Mouse (Mus musculus): ENCODE measurements at regions not wholly inside any gene's neighbourhood (a gene's known extent, or its start where the extent isn't known, plus 50 kb on each side); places are given as distances from the start of the nearest gene placed in this dataset.
"Not testable (repeated sequence)": the region's sequence is repeated elsewhere in the genome, so short reads cannot be mapped to it uniquely, and the experiment has no call there.

DNA sequence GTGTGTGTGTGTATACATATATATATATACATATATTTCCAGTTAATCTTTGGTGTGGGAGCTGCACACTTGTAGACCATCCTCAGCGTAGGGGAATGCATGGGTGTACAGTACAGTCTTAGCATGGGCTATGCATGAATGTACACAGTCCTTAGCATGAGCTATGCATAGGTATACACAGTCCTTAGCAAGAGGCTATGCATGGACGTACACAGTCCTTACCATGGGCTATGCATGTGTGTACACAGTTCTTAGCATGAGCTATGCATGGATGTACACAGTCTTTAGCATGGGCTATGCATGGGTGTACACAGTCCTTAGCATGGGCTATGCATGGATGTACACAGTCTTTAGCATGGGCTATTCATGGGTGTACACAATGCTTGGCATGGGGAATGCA is 70.5 kb downstream of the Rchy1 start:
- DNase-seq = no peak

DNA sequence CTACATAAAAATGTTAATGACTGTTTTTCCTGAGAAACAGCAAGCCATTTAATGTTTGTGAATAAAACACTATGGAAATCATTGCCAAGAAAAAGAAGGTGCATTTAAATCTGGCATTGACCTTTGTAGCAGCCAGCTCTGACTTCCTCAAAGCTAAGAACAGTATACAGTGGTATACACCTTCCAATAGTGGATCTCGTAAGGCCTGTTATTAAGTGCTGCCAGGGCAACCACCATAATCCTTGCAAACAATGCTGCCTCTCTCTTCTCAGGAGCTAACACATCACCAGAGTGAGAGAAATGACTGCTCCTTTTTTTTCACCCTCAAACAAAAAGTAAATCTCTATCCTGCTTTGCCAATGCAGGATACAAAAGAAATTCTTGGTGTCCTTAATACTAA is 81.1 kb downstream of the Rchy1 start:
- intact Hi-C loops (cut with DNase I) = no loop called here
- DNase-seq = no peak

More for the DNA sequence above, 70.5 kb downstream of the Rchy1 start:
- intact Hi-C loops (cut with DNase I) = no loop called here

DNA sequence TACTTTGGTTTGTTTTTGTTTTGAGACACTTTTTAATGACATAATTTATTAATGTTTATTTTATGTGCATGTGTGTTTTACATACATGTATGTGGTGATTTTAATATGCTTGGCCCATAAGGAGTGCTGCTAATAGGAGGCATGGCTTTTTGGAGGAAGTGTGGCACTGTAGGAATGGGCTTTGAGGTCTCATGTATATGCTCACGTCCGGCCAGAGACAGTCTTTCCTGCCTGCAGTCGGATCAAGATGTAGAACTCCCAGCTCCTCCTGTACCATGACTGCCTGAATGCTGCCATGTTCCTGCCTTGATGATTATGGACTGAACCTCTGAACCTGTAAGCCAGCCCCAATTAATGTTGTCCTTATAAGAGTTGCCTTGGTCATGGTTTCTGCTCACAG is 82.6 kb downstream of the Rchy1 start:
- intact Hi-C loops (cut with DNase I) = no loop called here
- no peak for DNase-seq

DNA sequence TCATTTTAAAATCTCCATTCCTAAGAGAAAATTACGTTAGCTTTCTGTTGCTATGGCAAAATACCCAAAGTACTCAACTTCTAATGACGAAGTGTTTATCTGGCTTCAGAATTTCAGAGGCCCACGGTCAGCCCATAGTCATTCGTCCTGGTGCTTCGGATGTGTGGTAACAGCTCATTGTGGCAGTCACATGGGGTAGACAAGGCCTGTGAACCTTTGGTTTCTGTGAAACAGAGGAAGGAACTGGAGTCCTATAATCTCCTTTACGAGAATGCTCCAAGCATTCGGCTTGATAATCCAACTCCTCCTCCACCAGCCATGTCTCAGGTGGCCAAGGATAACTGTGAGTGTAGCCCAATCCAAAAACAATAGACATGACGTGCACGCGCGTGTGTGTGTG is 84.2 kb downstream of the Rchy1 start:
- DNase-seq = no peak
- intact Hi-C loops (cut with DNase I) = no loop called here

DNA sequence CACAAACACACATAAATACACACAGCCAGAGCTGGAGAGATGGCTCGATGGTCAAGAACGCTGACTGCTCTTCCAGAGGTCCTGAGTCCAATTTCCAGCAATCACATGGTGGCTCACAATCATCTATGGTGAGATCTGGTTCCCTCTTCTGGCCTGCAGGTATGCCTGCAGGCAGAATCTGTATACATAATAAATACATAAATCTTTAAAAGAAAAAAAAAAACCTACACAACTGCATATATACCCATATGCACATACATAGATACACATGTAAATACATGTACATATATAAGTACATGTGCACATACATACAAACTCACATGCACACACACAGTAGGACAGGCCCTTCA is 86.2 kb downstream of the Rchy1 start:
- intact Hi-C loops (cut with DNase I) = no loop called here
- no peak for DNase-seq

DNA sequence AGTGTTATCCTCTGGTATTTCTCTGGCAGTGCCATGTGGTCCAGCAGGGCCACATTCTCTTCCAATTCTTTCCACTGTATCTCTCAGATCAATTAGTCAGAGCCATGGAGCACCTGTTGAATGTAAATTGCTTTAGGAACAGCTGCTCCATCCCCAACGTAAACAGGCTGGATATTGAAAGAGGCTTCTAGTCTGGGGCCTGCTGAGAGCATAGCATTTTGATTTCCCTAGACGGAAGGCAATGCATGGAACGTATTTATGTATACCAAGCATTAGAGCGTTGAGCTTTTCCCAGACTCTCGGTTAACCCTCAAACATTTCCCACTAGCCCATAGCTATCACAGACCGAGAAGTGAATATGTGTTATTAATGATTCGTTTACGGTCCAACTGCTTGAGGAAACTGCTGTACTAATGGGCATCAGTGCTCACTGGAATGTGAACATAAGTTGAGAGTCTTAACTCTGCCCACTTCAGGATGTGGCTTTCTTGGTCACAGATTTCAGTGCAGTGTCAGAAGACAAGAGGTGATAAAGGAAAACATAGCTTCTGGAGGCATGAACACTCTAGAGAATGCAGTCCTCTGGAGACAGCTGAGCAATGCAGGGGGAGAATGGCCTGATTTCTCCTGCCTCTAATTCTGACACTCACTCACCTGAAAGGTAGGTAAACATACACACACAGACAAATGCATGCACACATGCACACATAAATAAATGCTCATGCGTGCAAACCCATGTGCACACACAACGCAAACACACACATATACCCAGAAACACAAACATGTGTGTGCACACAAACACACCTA is 86.8 kb downstream of the Rchy1 start:
- DNase-seq = no peak
- intact Hi-C loops (cut with DNase I) = no loop called here

DNA sequence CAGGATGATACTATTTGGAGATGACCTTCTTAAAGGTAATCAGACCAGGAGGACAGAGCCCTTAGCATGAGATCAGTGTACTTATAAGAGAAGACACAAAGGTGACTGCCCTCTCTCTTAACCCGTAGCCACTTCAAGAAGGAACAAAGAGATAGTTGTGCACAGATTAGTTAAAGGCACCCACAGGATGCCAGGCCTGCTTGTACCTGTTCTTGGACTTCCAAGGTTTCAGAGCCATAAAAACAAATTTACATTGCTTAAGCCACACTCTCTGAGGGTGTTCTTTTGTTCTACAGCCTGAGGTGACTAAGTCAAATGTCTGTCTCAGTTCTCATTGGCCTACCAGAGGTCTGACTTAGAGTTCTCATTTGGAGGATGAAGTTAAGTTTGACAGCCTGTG is 90.1 kb downstream of the Rchy1 start:
- intact Hi-C loops (cut with DNase I) = no loop called here
- DNase-seq = no peak

DNA sequence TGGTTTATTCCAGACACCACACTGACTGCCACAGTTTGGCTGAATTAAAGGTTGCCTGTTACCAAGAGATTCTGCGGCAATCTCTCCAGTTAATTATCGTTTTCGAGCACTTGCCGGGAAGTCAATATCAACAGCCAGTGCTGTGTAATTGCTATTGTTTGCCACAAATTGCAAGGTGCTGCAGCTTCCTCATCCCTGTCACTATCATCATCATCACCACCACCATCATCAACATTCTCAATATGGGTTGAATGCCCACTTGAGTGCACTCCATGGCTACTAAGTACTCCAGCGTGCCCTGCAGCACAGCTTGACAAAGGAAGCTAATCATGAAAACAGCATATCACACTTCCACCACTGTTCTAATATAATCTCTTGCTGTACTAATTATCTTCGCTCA is 93.1 kb downstream of the Rchy1 start:
- intact Hi-C loops (cut with DNase I) = no loop called here
- DNase-seq = no peak

DNA sequence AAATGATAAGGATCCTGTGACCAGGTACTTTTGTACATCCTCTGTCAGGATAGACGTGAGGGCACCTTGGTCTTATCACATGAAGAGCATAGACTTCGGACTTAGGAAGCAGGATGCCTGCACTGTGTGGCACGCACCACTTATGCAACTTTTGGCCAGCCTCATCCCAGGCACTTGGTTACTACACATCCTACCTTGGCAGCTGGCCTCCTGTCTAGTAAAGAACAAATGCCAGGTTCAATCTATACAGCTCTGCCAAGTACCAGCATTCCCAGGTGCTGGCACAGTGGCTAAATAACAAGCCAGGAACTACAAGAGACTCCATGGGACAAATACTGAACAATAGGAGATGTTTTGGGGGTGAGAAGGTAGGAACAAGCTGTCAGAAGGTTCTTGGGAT is 96.7 kb downstream of the Rchy1 start:
- intact Hi-C loops (cut with DNase I) = no loop called here
- no peak for DNase-seq

DNA sequence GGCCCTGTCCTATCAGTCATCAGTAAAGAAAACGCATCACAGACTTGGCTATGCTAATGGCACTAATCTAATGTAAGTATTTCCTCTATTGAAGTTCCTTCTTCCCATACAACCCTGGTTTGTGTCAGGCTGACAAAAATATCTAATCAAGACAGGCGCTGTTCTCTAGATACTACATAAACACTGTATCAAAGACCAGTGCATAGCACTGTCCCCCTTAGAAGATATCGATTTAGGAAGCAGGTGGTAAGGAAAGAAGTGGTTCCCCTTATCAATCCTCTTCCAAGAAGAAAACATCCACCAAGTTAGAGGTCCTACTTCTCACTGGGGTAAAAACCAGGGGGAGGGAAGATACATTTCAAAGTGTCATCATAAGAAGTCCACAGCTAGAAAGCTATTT is 97.5 kb downstream of the Rchy1 start:
- intact Hi-C loops (cut with DNase I) = no loop called here

DNA sequence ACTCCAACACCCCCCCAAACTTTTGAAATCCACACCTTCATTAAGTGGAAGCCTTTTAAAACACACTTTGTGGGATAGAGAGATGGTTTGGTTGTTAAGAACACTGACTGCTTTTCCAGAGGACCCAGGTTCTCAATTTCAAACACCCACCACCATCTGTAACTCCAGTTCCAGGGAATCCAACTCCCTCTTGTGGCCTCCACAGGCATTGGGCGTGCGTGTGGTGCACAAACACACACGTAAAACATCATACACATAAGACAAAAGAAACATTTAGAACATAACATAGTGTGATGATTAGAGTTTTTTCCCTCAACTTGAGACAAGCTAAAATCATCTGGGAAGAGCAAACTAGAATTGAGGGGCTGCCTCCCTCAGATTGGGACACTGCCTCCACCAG is 100.0 kb downstream of the Rchy1 start:
- intact Hi-C loops (cut with DNase I) = loop anchor here (2.0 to 5.0 kb wide), 2 partner anchors 216 to 398 kb away; no protein-coding TSS in a partner anchor
- DNase-seq = no peak

More for the DNA sequence above, 97.5 kb downstream of the Rchy1 start:
- no peak for DNase-seq

DNA sequence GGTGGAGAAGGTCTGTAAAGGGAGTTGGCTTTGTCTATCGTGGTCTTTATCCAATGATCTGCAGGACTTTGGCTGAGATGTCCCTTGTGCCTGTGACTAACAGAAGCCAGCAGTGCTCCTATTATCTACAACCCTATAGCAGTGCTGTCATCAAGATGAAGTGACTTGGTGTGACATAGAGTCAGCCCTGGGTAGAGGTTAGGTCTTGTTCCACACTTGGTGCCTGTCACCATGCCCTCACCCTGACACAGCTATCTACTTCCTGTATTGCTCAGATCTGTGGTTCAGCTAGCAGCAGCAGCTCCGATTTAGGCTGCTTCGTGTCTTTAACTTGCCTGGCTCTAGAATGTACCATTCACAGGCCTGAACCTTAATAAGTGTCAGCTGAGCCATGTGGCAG is 100.6 kb downstream of the Rchy1 start:
- intact Hi-C loops (cut with DNase I) = loop anchor here (2.0 to 5.0 kb wide), 2 partner anchors 215 to 397 kb away; no protein-coding TSS in a partner anchor
- DNase-seq = no peak

DNA sequence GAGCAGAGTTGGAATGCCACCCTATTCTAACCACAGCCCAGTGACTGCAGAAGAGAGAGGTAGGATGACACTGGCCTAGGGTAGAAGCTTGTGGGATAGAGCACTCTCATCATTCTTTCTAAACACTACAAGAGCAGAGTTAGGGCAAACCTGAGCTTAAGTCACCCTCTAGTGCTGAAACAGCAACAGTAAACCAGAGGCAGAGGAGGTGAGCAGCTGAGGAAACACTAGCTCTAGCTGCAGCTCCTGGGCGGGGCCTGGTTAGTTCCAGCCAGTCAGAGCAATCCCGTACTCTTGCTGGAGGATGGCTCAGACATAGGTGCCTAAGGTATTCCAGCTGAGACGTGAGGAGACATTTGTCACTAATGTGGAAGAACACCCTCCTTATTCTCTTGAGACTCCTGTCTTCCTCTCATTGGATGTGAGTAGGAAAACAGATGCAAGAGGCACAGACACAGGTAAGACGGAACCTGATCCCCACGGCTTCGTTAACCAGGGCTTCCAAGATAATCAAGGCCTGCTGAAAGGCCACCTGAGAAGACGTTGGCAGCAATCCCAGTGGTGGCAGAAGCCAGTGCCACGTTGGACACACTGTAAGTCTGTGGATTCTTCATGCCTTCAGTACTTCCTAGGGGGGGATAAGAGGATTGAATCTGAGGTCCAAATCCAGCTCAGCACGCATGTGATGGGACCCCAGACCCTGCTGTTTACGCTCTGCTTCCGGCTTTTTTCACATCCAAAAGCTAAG is 101.3 kb downstream of the Rchy1 start:
- intact Hi-C loops (cut with DNase I) = loop anchor here (1.0 to 5.0 kb wide), 3 partner anchors 214 to 397 kb away; partner anchors contain the start of gene Parm1

DNA sequence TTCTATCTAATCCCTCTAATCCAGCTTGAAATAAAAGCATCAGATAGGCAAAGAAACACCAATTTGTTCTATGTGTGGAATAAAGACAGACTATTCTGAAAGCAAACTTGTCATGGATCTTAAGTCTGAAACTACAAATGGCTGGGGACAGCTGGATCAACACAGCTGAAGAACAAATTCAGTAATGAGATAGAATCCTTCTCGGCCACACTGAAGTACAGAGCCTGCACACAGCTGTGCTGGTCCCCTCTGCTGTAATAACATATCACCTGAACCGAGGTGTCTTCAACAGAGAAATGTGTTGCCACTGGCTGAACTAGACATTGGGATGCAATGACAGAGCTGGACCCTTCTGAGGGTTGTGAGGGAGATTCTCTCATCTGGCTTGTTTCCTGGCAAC is 102.4 kb downstream of the Rchy1 start:
- DNase-seq = no peak
- intact Hi-C loops (cut with DNase I) = loop anchor here (5.0 kb wide), 1 partner anchor 213 kb away; no protein-coding TSS in a partner anchor

More for the DNA sequence above, 101.3 kb downstream of the Rchy1 start:
- DNase-seq = peak in 1 of 2 experiments; percentile 20

DNA sequence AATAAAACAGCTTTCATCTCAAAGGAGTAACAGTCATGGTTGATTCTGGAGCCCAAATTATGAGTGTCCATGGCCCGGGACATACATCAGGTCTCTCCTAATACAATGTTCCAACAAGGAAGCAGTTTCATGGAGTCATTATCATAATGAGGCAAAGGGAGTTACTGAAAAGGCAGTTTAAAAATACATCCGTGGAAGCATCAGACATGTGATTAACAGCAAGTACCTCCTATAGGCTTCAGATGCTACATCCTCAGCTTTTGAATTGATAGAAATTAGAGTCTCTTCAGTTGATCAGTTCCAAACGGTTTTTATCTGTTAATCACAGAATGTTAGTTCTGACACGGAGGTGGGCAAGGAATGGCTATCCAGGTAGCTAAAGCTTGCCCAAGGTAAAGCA is 110.5 kb downstream of the Rchy1 start:
- intact Hi-C loops (cut with DNase I) = no loop called here
- DNase-seq = no peak

DNA sequence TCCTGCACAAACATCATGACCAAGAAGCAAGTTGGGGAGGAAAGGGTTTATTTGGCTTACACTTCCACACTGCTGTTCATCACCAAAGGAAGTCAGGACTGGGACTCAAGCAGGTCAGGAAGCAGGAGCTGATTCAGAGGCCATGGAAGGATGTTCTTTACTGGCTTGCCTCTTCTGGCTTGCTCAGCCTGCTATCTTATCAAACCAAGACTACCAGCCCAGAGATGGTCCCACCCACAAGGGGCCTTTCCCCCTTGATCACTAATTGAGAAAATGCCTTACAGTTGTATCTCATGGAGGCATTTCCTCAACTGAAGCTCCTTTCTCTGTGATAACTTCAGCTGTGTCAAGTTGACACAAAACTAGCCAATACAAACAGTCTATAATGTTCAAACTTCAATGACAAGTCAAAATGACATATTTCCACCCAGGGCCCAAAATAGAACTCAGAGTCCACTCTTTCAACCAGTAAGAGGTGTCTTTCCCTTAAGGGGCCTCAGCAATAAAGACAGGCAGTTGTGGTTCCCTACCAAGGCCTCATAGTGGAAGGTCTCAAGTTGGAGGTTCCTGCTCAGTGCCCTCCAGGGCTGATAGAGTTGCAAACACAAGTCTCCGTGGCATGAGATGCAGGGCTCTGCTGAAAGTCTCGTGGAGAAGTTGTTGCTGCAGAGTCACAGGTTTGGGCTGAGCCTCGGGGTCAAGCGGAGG is 111.9 kb downstream of the Rchy1 start:
- intact Hi-C loops (cut with DNase I); DNase-seq: not testable (repeated sequence)

DNA sequence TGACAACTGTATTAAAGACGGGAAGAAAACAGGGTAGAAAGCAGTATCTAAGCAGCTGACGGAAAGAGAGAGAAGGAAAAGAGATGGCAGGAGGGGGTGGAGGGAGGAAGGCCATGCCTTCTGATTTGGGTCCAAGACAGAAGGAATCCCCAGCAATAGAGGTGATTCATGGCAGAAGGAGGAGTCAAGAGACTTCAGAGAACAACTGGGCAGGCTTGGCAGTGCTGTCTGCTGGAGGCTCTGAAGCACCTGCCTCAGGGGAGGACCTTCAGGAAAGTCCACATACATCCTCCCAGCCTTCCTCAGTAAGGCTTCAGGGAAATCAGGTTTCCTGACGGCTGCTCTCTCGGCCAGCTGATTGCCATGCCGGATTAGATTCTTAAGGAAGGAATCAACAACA is 112.4 kb downstream of the Rchy1 start:
- intact Hi-C loops (cut with DNase I) = no loop called here
- DNase-seq = no peak

DNA sequence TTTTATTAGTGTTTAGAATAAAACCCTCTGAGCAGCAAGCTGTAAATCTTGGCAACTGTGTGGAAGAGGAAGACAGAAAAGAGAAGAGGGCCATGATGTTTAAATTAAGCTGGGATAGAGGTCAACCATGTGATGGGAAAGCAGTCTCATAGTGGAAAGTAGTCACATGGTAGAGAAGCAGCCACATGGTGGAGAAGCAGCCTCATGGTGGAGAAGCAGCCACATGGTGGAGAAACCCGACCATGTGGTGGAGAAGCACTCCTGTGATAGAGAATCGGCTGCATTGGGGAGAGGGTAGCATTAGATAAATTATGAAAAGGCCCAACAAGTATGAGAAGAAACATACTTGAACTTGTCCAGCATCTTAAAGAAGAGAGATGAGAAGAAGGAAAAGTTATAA is 113.3 kb downstream of the Rchy1 start:
- intact Hi-C loops (cut with DNase I) = no loop called here
- no peak for DNase-seq

DNA sequence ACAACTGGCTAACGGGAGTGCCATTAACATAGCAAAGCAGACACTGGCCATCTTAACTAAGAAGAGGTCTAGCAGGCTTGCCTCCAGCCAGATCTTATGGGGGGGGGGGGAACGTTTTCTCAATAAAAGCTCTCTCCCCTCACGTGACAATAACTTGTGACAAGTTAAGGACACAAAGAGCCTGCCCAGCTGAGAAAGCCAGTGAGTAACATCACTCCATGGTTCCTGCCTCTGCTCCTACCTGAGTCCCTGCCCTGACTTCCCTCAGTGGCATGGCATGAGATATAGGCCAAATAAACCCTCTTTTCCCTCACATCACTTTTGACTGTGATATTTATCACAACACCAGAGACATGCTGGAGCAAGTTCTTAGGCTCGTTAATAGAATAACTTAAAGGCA is 113.8 kb downstream of the Rchy1 start:
- DNase-seq = no peak

DNA sequence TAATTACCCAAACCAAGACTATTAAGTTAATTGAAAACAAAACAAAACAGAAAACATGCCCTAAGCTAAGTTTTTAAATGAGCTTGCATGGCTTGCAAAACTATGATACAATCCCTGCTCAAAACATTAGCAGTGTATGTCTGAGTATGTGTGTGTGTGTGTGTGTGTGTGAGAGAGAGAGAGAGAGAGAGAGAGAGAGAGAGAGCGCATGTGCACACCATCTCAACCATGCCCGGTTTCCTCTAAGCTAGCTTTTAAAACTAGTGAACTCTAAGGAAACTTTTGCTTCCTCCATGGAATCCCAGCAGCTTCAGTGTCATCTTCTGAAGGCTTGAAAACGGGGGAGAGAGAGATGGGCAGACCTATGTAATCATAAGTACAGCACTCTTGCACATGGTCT is 114.3 kb downstream of the Rchy1 start:
- DNase-seq = no peak
- intact Hi-C loops (cut with DNase I) = no loop called here

More for the DNA sequence above, 113.8 kb downstream of the Rchy1 start:
- intact Hi-C loops (cut with DNase I) = no loop called here

DNA sequence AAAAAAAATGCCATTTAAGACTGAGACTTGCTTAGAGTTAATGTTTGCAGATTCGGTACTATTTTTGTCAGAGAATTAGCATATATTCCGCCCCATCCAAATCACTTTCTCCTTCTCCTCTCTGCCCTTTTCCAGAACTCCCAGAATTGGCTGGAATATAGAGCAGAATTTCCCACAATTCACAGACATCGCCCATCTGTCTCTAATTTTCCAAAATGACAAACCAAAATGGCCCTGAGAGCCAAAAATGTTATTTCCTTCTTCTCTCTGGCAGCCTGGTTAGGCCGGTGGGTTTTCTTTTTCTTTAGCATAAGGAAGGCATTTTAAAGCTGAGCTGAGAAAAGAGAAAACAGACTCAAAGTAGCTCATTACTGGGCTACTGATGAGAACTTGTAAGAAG is 119.8 kb downstream of the Rchy1 start:
- no peak for DNase-seq
- intact Hi-C loops (cut with DNase I) = no loop called here

All from heart, postnatal 14 days (tissue).